Mouse (Mus musculus) lung, postnatal 0 days (tissue): Measurements from ENCODE around the gene Mthfd1l.

Source experiments
- CTCF ChIP-seq: IDR thresholded peaks from 2 replicates; pipeline ENCODE4 v1.5.1; 2016; ENCODE audit warnings: antibody characterized with exemption, mild to moderate bottlenecking
- EP300 ChIP-seq: IDR thresholded peaks from 2 replicates; pipeline ENCODE4 v1.6.1; 2016; ENCODE audit warnings: antibody characterized with exemption, mild to moderate bottlenecking, control low read depth

DNA sequence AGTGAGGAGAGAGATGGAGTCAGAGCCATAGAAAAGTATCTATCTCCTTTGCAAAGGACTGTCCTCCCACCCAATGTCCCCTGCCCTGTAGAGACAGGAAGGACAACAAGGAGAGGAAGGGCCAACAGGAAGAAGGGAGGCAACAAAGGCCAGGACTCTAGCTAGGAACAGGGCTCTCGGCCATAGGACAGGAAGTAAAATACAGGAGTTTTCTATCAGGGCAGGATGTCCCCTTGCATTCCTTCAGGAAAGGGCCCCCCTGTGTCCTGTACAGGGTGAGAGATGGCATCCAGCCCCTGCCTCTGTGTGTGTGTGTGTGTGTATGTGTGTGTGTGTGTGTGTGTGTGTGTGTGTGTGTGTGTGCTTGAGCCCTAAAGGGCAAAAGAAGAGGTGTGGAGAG is 209.0 kb downstream of the Mthfd1l start:
- TF ChIP-seq CTCF: no peak
- peak; percentile 50; the same call in 1 of the 2 replicates for TF ChIP-seq EP300
